Mouse (Mus musculus): ENCODE data around the gene Anapc16. TPM values are rescaled to one million over a fixed set of nuclear protein-coding genes. Genes with fewer than 3 reads are reported as not detected.

Anapc16 gene
- total and polyA plus RNA-seq, 3 experiments: 53.7 to 61.5 TPM; not detected in 1

- Histone ChIP-seq H3K27ac (ENCODE audit: control insufficient read depth, low read depth, low read length) (no peak overlapping the region), H3K36me3 (ENCODE audit: control insufficient read depth in 1 of 2, insufficient read depth in 2 of 2, low read length in 2 of 2) (peaks cover 0 to 29% of the 10 kb centered on the region in 2 experiments; a peak in 2 of 4 replicates), H3K27me3 (ENCODE audit: control insufficient read depth in 1 of 2, insufficient read depth in 2 of 2, low read length in 2 of 2) (no peaks in the 10 kb centered on the region), H3K9me3 (replicated peaks; ENCODE audit: insufficient read depth, low read length) (no peaks in the 10 kb centered on the region), H3K79me2 (ENCODE audit: control insufficient read depth, insufficient read depth, low read length, poor library complexity) (peaks cover 18% of the 10 kb centered on the region), H3K4me1 (ENCODE audit: control insufficient read depth in 1 of 2, insufficient read depth in 2 of 2, low read length in 2 of 2) (peaks cover 25 to 35% of the 10 kb centered on the region in 2 experiments), H3K4me3 (ENCODE audit: control insufficient read depth in 1 of 2, insufficient read depth in 1 of 2, low read depth in 2 of 2, low read length in 2 of 2) (no peak overlapping the region), H3K9ac (ENCODE audit: control insufficient read depth, low read depth, low read length, poor library complexity, severe bottlenecking) (no peak overlapping the region)
- no peak for DNase-seq (ENCODE audit: low read depth, low spot score)
- TF ChIP-seq NELFE (IDR thresholded peaks at IDR 0.05; ENCODE audit: low read depth, low read length) (no peak), USF1 (IDR thresholded peaks at IDR 0.05; ENCODE audit: low read depth, low read length) (no peak), ZKSCAN1 (IDR thresholded peaks at IDR 0.05; ENCODE audit: low read depth, low read length) (no peak), CTCF (IDR thresholded peaks at IDR 0.05 in 2 of 3, conservative IDR thresholded peaks at IDR 0.05 in 1 of 3; ENCODE audit: control insufficient read depth in 1 of 3, insufficient read depth in 1 of 3, low read depth in 2 of 3, low read length in 3 of 3, poor library complexity in 1 of 3, severe bottlenecking in 1 of 3) (no peak)
Measured at GRCm38 (mm10) chr10:59949255-59949648, 53.7 kb downstream of the Anapc16 start.

- peak; percentile 57 for DNase-seq (ENCODE audit: low read depth, low spot score)
- Histone ChIP-seq H3K79me2 (ENCODE audit: control insufficient read depth, insufficient read depth, low read length, poor library complexity) (peaks cover 18% of the 10 kb centered on the region), H3K9me3 (replicated peaks; ENCODE audit: insufficient read depth, low read length) (no peaks in the 10 kb centered on the region), H3K4me3 (ENCODE audit: control insufficient read depth in 1 of 2, insufficient read depth in 1 of 2, low read depth in 2 of 2, low read length in 2 of 2) (no peak overlapping the region), H3K27ac (ENCODE audit: control insufficient read depth, low read depth, low read length) (no peak overlapping the region), H3K4me1 (ENCODE audit: control insufficient read depth in 1 of 2, insufficient read depth in 2 of 2, low read length in 2 of 2) (peaks cover 26 to 34% of the 10 kb centered on the region in 2 experiments), H3K36me3 (ENCODE audit: control insufficient read depth in 1 of 2, insufficient read depth in 2 of 2, low read length in 2 of 2) (peaks cover 0 to 26% of the 10 kb centered on the region in 2 experiments; a peak in 2 of 4 replicates), H3K27me3 (ENCODE audit: control insufficient read depth in 1 of 2, insufficient read depth in 2 of 2, low read length in 2 of 2) (no peaks in the 10 kb centered on the region), H3K9ac (ENCODE audit: control insufficient read depth, low read depth, low read length, poor library complexity, severe bottlenecking) (no peak overlapping the region)
- TF ChIP-seq POLR2AphosphoS2 (IDR thresholded peaks at IDR 0.05; ENCODE audit: low read length) (peak; percentile 49; the same call in 1 of the 2 replicates), CHD1 (IDR thresholded peaks at IDR 0.05; ENCODE audit: low read depth, low read length) (no peak), SIN3A (IDR thresholded peaks at IDR 0.05; ENCODE audit: low read length) (peak; percentile 28; the same call in 1 of the 2 replicates), UBTF (IDR thresholded peaks at IDR 0.05; ENCODE audit: borderline replicate concordance, insufficient read depth, low read depth, low read length) (no peak), BHLHE40 (IDR thresholded peaks at IDR 0.05; ENCODE audit: borderline replicate concordance, low read depth, low read length) (no peak), POLR2A (IDR thresholded peaks at IDR 0.05; ENCODE audit: control insufficient read depth in 1 of 2, insufficient read depth in 1 of 2, low read depth in 1 of 2, low read length in 2 of 2, poor library complexity in 1 of 2) (no peak), MAFK (IDR thresholded peaks at IDR 0.05; ENCODE audit: borderline replicate concordance, low read depth, low read length) (no peak), MXI1 (IDR thresholded peaks at IDR 0.05; ENCODE audit: low read depth, low read length) (peak; percentile 30; the same call in 1 of the 2 replicates), RAD21 (IDR thresholded peaks at IDR 0.05; ENCODE audit: low read depth, low read length) (no peak), ELF1 (IDR thresholded peaks at IDR 0.05; ENCODE audit: low read depth, low read length) (no peak), ETS1 (IDR thresholded peaks at IDR 0.05; ENCODE audit: low read depth, low read length) (peak; percentile 17; the same call in 1 of the 2 replicates), ZMIZ1 (IDR thresholded peaks at IDR 0.05; ENCODE audit: low read depth, low read length) (no peak), POLR2AphosphoS5 (IDR thresholded peaks at IDR 0.05; ENCODE audit: borderline replicate concordance, low read depth, low read length) (no peak), E2F4 (IDR thresholded peaks at IDR 0.05; ENCODE audit: borderline replicate concordance, low read depth, low read length) (no peak), GABPA (IDR thresholded peaks at IDR 0.05; ENCODE audit: low read depth, low read length) (no peak), MEF2A (IDR thresholded peaks at IDR 0.05; ENCODE audit: extremely low read depth, insufficient replicate concordance, low read depth, low read length, poor library complexity, severe bottlenecking) (no peak), EP300 (IDR thresholded peaks at IDR 0.05; ENCODE audit: low read depth in 1 of 2, low read length in 2 of 2) (no peak), TCF12 (IDR thresholded peaks at IDR 0.05; ENCODE audit: low read depth, low read length) (no peak), ZNF384 (IDR thresholded peaks at IDR 0.05; ENCODE audit: low read depth, low read length) (no peak; the same call in 1 of the 2 replicates), GATA1 (IDR thresholded peaks at IDR 0.05; ENCODE audit: low read depth, low read length) (peak; percentile 77), JUND (IDR thresholded peaks at IDR 0.05; ENCODE audit: low read depth, low read length) (no peak), NRF1 (IDR thresholded peaks at IDR 0.05; ENCODE audit: insufficient read depth, low read depth, low read length, poor library complexity, severe bottlenecking) (no peak)
Measured at GRCm38 (mm10) chr10:59948363-59949254, 54.3 kb downstream of the Anapc16 start.

Measured in MEL (cell line).